Mouse (Mus musculus) midbrain, embryonic 13.5 days (tissue): ENCODE data around the gene Rab11fip4. TPM values are rescaled to one million over a fixed set of nuclear protein-coding genes. Genes with fewer than 3 reads are reported as not detected.

Source experiments
- ATAC-seq: fragments of 200-750 bp; cut with Nextera tagmentation; 2 replicates; pipeline ENCODE4 v1.8.0; 2017; ENCODE audit warnings: mild to moderate bottlenecking, moderate TSS enrichment, moderate library complexity
- H3K27ac ChIP-seq: fragments of 300-500 bp; sonication (generic); 2 replicates; pipeline ENCODE4 v1.5.1; 2015; ENCODE audit warnings: inconsistent platforms, mild to moderate bottlenecking, moderate library complexity
- H3K27me3 ChIP-seq: fragments of 300-500 bp; sonication (generic); 2 replicates; pipeline ENCODE4 v1.6.1; 2015; ENCODE audit warnings: mild to moderate bottlenecking, inconsistent platforms
- H3K36me3 ChIP-seq: fragments of 300-500 bp; sonication (generic); 2 replicates; pipeline ENCODE4 v1.6.1; 2015; ENCODE audit warnings: mild to moderate bottlenecking, inconsistent platforms
- H3K4me1 ChIP-seq: fragments of 300-500 bp; sonication (generic); replicated peaks from 2 replicates; pipeline ENCODE4 v1.6.1; 2015; ENCODE audit warnings: inconsistent platforms
- H3K4me2 ChIP-seq: fragments of 300-500 bp; sonication (generic); replicated peaks from 2 replicates; pipeline ENCODE4 v1.6.1; 2015; ENCODE audit warnings: moderate library complexity, mild to moderate bottlenecking, inconsistent platforms
- H3K4me3 ChIP-seq: fragments of 300-500 bp; sonication (generic); replicated peaks from 2 replicates; pipeline ENCODE4 v1.5.1; 2015; ENCODE audit warnings: mild to moderate bottlenecking, inconsistent platforms
- H3K9ac ChIP-seq: fragments of 300-500 bp; sonication (generic); replicated peaks from 2 replicates; pipeline ENCODE4 v1.6.1; 2015; ENCODE audit warnings: mild to moderate bottlenecking, inconsistent platforms
- H3K9me3 ChIP-seq: fragments of 300-500 bp; sonication (generic); 2 replicates; pipeline ENCODE4 v1.6.1; 2016; ENCODE audit warnings: mild to moderate bottlenecking, inconsistent platforms
- WGBS: fragments of 180-500 bp; shearing (Covaris S2); methylation state at CpG from one replicate; pipeline ENCODE4 v1.1.7; 2015; 5-methylcytosine and 5-hydroxymethylcytosine counted together
- microRNA counts: library from miRNA; unstranded; fragments of <30 nt; microRNA quantifications from one replicate; lab custom pipeline; 2016
- microRNA-seq: library from miRNA; unstranded; fragments of <30 nt; microRNA quantifications from one replicate; pipeline ENCODE4, GENCODE M21; 2016
- polyA plus RNA-seq: library from polyadenylated mRNA; unstranded; fragments of >200 nt; fragmentation: Nextera tagmentation; extraction: Ambion mirVana; gene quantifications from 2 replicates; pipeline ENCODE4 v1.2.1, GENCODE M21; 2015

The Rab11fip4 gene
- polyA plus RNA-seq, 1 experiment from 2014 or later, result 22.2 TPM

- WGBS, result 67% methylated on average over 12 of the region's 12 CpGs
- Histone ChIP-seq H3K4me3 (no peak overlapping the region), H3K27me3 (no peaks in the 10 kb centered on the region), H3K27ac (no peak overlapping the region), H3K36me3 (no peaks in the 10 kb centered on the region), H3K9ac (no peak overlapping the region), H3K4me1 (peaks cover 20% of the 10 kb centered on the region), H3K9me3 (no peaks in the 10 kb centered on the region), H3K4me2 (no peak overlapping the region)
- peak; percentile 27 for ATAC-seq
These were observed 146.2 kb downstream of the Rab11fip4 start for GRCm38 (mm10) chr11:79737126-79737697.

- Histone ChIP-seq H3K4me2 (no peak overlapping the region), H3K27me3 (no peaks in the 10 kb centered on the region), H3K36me3 (no peaks in the 10 kb centered on the region), H3K9me3 (no peaks in the 10 kb centered on the region), H3K9ac (no peak overlapping the region), H3K4me3 (no peak overlapping the region), H3K27ac (no peak overlapping the region), H3K4me1 (peaks cover 20% of the 10 kb centered on the region)
- no peak for ATAC-seq
- WGBS, result 87% methylated on average over 6 of the region's 6 CpGs
These were observed 147.0 kb downstream of the Rab11fip4 start for GRCm38 (mm10) chr11:79737865-79738502.

GRCm38 (mm10) chr11:79738725-79739558 is 147.9 kb downstream of the Rab11fip4 start:
- Histone ChIP-seq H3K9me3 (no peaks in the 10 kb centered on the region), H3K27ac (no peak overlapping the region), H3K4me3 (no peak overlapping the region), H3K36me3 (no peaks in the 10 kb centered on the region), H3K9ac (no peak overlapping the region), H3K27me3 (no peaks in the 10 kb centered on the region), H3K4me2 (no peak overlapping the region), H3K4me1 (peaks cover 20% of the 10 kb centered on the region)
- 80% methylated on average over 19 of the region's 19 CpGs for WGBS
- no peak; the same call in 1 of the 2 replicates for ATAC-seq

GRCm38 (mm10) chr11:79740740-79741512 is 149.9 kb downstream of the Rab11fip4 start:
- Histone ChIP-seq H3K4me3 (no peak overlapping the region), H3K9ac (no peak overlapping the region), H3K27me3 (no peaks in the 10 kb centered on the region), H3K4me1 (peaks cover 20% of the 10 kb centered on the region), H3K9me3 (no peaks in the 10 kb centered on the region), H3K27ac (no peak overlapping the region), H3K4me2 (no peak overlapping the region), H3K36me3 (no peaks in the 10 kb centered on the region)
- 88% methylated on average over 10 of the region's 10 CpGs for WGBS
- no peak for ATAC-seq

- H3K27me3 ChIP-seq, result no peaks in the 10 kb centered on the region
- ATAC-seq, result no peak
- H3K9ac ChIP-seq, result no peak overlapping the region
- no peaks in the 10 kb centered on the region for H3K36me3 ChIP-seq
- H3K4me1 ChIP-seq, result no peaks in the 10 kb centered on the region
- H3K4me3 ChIP-seq, result no peak overlapping the region
- no peak overlapping the region for H3K27ac ChIP-seq
- WGBS, result 91% methylated on average over 11 of the region's 11 CpGs
- H3K4me2 ChIP-seq, result no peak overlapping the region
- H3K9me3 ChIP-seq, result no peaks in the 10 kb centered on the region
These were observed 155.6 kb downstream of the Rab11fip4 start for GRCm38 (mm10) chr11:79746552-79747102.

MicroRNA genes within 50 kb of the gene (microRNA counts, 519-probe panel; counts per million panel counts)
- microRNA mmu-miR-193 (lab: Ali Mortazavi, UCI) (110 counts per million, percentile 56 among the panel's probes with 10 or more counts), microRNA mmu-miR-365 (lab: Ali Mortazavi, UCI) (4,004 counts per million, percentile 75 among the panel's probes with 10 or more counts)

Small RNA genes lying within 50 kb of the gene (microRNA-seq; reads per million reads assigned to microRNA genes)
- 3.3 reads per million, percentile 13 among the genes with 10 or more reads in this experiment for gene Mir193a
- gene Mir365-2, result 0.62 reads per million

Other genes starting within 250 kb of the Rab11fip4 start
- gene Omg, start 87.1 kb upstream of the Rab11fip4 start, polyA plus RNA-seq, result 2.6 and 3.3 TPM in 2 replicates
- gene Evi2b, start 67.5 kb upstream of the Rab11fip4 start, polyA plus RNA-seq, result 0.19 TPM in 1 of 2 replicates, not detected in the other
- gene Evi2, start 60.6 kb upstream of the Rab11fip4 start, polyA plus RNA-seq, result 0.62 and 1.1 TPM in 2 replicates
- 2.1 and 3.1 TPM in 2 replicates for gene Evi2a, start 60.6 kb upstream of the Rab11fip4 start, polyA plus RNA-seq